Mouse (Mus musculus) midbrain, embryonic 12.5 days (tissue): ENCODE measurements around the gene Cdkal1. TPM values are rescaled to one million over a fixed set of nuclear protein-coding genes. Genes with fewer than 3 reads are reported as not detected.

Experiments
- ATAC-seq: fragments of 200-750 bp; cut with Nextera tagmentation; 2 replicates; pipeline ENCODE4 v1.8.0; 2017; ENCODE audit warnings: low read depth, moderate TSS enrichment, moderate library complexity; ENCODE audit not compliant: low FRiP score
- H3K27ac ChIP-seq: fragments of 300-500 bp; sonication (generic); replicated peaks from 2 replicates; pipeline ENCODE4 v1.5.1; 2016; ENCODE audit warnings: mild to moderate bottlenecking
- H3K27me3 ChIP-seq: fragments of 300-500 bp; sonication (generic); 2 replicates; pipeline ENCODE4 v1.6.1; 2016; ENCODE audit warnings: mild to moderate bottlenecking
- H3K36me3 ChIP-seq: fragments of 300-500 bp; sonication (generic); 2 replicates; pipeline ENCODE4 v1.6.1; 2016
- H3K4me1 ChIP-seq: fragments of 300-500 bp; sonication (generic); 2 replicates; pipeline ENCODE4 v1.6.1; 2016
- H3K4me2 ChIP-seq: fragments of 300-500 bp; sonication (generic); replicated peaks from 2 replicates; pipeline ENCODE4 v1.6.1; 2016; ENCODE audit warnings: mild to moderate bottlenecking, moderate library complexity
- H3K4me3 ChIP-seq: fragments of 300-500 bp; sonication (generic); 2 replicates; pipeline ENCODE4 v1.5.1; 2016; ENCODE audit warnings: mild to moderate bottlenecking
- H3K9ac ChIP-seq: fragments of 300-500 bp; sonication (generic); replicated peaks from 2 replicates; pipeline ENCODE4 v1.6.1; 2016; ENCODE audit warnings: mild to moderate bottlenecking, moderate library complexity
- H3K9me3 ChIP-seq: fragments of 300-500 bp; sonication (generic); 2 replicates; pipeline ENCODE4 v1.6.1; 2016; ENCODE audit warnings: mild to moderate bottlenecking
- WGBS: fragments of 180-500 bp; shearing (Covaris S2); methylation state at CpG from one replicate; pipeline ENCODE4 v1.1.7; 2016; 5-methylcytosine and 5-hydroxymethylcytosine counted together
- polyA plus RNA-seq: library from polyadenylated mRNA; unstranded; fragments of >200 nt; fragmentation: Nextera tagmentation; extraction: Ambion mirVana; gene quantifications from 2 replicates; pipeline ENCODE4 v1.2.1, GENCODE M21; 2016

Cdkal1 gene
- polyA plus RNA-seq, 1 experiment from 2014 or later: 33.3 TPM

DNA sequence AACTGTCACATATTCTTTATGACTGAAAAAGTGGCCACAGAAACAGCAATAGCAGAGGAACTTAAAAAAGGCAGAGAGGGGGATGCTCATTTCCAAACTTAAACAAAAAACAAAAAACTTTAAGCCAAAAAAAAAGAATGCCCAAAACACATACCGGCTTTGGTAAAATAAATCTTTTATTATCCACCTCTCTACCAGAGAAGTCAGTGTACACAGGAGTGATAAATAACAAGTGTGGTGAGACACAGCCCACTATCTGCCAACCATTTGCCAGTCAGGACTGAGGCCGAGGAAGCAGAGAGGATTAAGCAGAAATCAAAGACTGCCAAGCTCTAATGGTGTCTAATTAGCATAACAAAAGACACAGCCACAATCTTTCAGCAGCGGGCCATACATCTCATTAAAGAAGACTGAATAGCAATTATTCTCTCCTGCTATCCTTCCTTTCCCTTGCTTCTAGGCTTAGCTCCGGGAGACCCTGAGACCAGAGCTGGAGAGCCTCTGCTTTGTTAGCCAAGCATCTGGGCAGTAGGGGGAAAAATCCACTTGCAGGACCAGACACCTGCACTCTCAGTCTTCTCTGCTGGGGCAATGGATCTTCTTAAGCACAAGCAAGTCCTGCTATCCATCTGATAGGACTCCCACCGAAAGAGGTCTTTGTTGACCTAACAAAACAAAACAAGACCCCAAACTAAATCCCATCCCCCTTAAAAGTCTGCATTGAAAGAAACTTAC is 484.6 kb downstream of the Cdkal1 start:
- no peak overlapping the region for H3K4me3 ChIP-seq
- peaks cover 56% of the 10 kb centered on the region for H3K4me1 ChIP-seq
- no peaks in the 10 kb centered on the region for H3K36me3 ChIP-seq
- no peak overlapping the region for H3K9ac ChIP-seq
- H3K4me2 ChIP-seq: 0 out of 2 replicates have a peak overlapping the region, but pooled peaks have one; percentile 16
- WGBS: 5% methylated on average over 5 of the region's 5 CpGs
- ATAC-seq: peak; percentile 94
- no peaks in the 10 kb centered on the region for H3K27me3 ChIP-seq
- no peaks in the 10 kb centered on the region for H3K9me3 ChIP-seq
- H3K27ac ChIP-seq: peak overlapping the region; percentile 93

DNA sequence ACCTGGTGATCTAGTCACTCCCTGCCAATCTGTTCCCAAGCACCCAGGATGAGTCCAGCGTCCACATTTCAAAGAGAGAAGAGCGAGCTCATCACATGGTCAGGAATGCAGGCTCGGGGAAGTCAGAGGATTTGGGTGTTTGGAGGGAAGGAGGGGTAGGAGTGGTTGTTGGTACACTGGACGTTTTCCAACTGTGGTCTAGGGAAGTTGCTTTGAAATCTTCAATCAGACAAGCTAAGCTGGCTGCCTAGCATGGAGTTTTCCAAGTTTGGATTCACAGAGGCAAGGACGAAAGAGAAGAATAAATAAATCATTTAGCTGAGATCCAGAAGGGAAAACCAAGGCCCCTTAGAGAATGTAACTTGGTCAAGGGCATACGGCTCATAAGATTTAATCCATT is 486.7 kb downstream of the Cdkal1 start:
- Histone ChIP-seq H3K9ac (no peak overlapping the region), H3K4me1 (peaks cover 55% of the 10 kb centered on the region), H3K27me3 (no peaks in the 10 kb centered on the region), H3K36me3 (no peaks in the 10 kb centered on the region), H3K4me3 (no peak overlapping the region), H3K9me3 (no peaks in the 10 kb centered on the region), H3K27ac (no peak overlapping the region), H3K4me2 (no peak overlapping the region)
- ATAC-seq: no peak
- 48% methylated on average over 6 of the region's 6 CpGs for WGBS

DNA sequence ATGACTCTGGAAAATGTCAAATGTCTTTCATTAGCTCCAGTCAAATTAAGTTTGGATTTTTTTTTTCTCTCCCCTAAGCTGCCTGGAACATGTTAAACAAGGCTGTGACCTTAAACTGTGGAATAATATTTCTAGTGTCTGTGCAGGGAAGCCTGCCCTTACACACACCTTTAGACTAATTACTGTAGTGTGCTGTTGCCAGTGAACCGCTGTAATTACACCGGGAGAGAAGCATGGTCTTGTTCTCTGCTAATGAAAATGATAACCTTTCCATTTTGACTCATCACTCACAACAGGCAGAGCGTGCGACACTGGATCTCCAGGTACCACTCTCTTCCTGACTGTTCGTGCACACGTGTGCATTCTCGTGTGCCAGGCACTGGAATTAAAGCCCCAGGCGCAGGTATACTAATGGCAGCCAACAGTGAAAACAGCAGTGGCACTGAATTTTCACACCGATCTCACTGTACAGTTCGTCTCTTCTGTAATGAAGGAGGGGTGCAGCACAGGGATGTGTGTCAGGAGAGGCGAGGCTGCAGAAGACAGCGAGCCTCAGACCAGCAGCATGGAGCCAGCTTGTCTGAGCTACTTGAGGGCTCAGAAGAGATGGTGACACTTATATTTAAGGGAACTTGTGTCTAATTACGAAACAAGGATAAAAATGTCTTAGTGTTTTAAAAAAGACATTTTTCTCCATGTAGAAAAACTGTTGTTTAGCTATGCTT is 490.4 kb downstream of the Cdkal1 start:
- H3K9ac ChIP-seq: no peak overlapping the region
- no peak for ATAC-seq
- WGBS: 81% methylated on average over 13 of the region's 13 CpGs
- no peaks in the 10 kb centered on the region for H3K27me3 ChIP-seq
- no peaks in the 10 kb centered on the region for H3K9me3 ChIP-seq
- no peak overlapping the region for H3K4me2 ChIP-seq
- H3K27ac ChIP-seq: no peak overlapping the region
- peaks cover 29% of the 10 kb centered on the region for H3K4me1 ChIP-seq
- H3K4me3 ChIP-seq: no peak overlapping the region
- no peaks in the 10 kb centered on the region for H3K36me3 ChIP-seq

DNA sequence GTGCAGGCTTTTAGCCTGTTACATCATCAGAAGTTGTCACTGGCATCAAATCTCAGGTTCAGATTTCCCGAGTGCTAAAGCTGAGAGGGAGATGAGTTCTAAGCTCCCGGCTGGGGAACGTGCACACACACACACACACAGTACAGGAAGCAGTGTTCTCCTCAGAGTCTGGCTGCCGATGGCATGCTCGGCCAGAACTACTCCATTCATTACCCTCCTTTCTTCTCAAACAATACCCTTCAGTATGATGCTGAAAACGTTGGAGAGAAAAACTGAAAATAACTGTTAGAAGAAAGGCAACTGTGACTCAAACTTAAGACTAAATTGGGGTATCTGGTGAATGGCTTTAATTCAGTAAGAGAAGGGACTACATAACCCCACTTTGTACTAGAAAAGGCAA is 491.5 kb downstream of the Cdkal1 start:
- no peak overlapping the region for H3K4me3 ChIP-seq
- no peaks in the 10 kb centered on the region for H3K9me3 ChIP-seq
- no peaks in the 10 kb centered on the region for H3K27me3 ChIP-seq
- no peak for ATAC-seq
- no peak overlapping the region for H3K4me2 ChIP-seq
- peaks cover 23% of the 10 kb centered on the region for H3K4me1 ChIP-seq
- WGBS: 25% methylated on average over 6 of the region's 6 CpGs
- H3K36me3 ChIP-seq: no peaks in the 10 kb centered on the region
- H3K27ac ChIP-seq: peak overlapping the region; percentile 22
- no peak overlapping the region for H3K9ac ChIP-seq

DNA sequence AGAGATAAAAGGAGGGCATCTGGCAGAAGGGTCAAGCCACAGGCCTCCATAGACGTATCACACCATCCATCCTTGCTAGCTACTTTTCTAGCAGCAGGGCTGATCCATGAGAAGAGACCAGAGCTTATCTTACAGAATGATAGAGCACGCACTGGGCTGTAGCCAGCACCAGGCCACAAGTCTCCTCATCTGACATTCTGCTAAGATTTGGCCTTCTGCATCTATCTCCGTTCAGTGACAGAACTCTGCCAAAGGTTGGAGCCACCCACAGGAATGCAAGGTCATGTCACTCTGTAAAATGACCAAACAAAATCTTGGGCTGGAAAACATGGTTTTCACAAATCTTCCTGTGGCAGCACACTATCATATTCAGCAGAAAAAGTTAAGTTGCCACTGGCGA is 493.6 kb downstream of the Cdkal1 start:
- H3K36me3 ChIP-seq: no peaks in the 10 kb centered on the region
- no peak overlapping the region for H3K4me2 ChIP-seq
- 88% methylated on average over 4 of the region's 4 CpGs for WGBS
- peaks cover 19% of the 10 kb centered on the region for H3K4me1 ChIP-seq
- no peak overlapping the region for H3K9ac ChIP-seq
- no peak overlapping the region for H3K27ac ChIP-seq
- no peak overlapping the region for H3K4me3 ChIP-seq
- no peaks in the 10 kb centered on the region for H3K9me3 ChIP-seq
- H3K27me3 ChIP-seq: no peaks in the 10 kb centered on the region
- no peak for ATAC-seq

DNA sequence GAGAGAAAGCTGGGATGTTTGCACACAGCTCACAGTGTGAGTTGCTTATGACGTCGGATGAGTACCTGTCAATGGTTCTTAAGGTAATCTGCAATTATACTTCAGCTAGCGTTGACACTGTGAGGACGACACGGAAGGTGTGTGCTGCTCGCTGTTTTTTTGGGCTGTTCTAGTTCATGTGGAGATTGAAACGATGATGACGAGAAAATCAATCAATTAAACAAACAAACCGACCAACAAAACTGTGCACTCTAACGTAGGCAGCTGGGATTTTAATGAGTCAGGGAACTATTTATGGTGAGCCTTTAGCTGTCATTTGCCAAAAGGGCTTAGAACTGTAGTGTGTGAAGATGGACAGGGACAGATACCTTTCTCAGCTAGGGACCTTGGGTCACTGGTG is 494.6 kb downstream of the Cdkal1 start:
- no peak for ATAC-seq
- H3K9ac ChIP-seq: no peak overlapping the region
- WGBS: 81% methylated on average over 10 of the region's 10 CpGs
- H3K27me3 ChIP-seq: no peaks in the 10 kb centered on the region
- H3K4me2 ChIP-seq: no peak overlapping the region
- H3K9me3 ChIP-seq: no peaks in the 10 kb centered on the region
- H3K27ac ChIP-seq: no peak overlapping the region
- peaks cover 24% of the 10 kb centered on the region for H3K4me1 ChIP-seq
- H3K4me3 ChIP-seq: no peak overlapping the region
- H3K36me3 ChIP-seq: no peaks in the 10 kb centered on the region

DNA sequence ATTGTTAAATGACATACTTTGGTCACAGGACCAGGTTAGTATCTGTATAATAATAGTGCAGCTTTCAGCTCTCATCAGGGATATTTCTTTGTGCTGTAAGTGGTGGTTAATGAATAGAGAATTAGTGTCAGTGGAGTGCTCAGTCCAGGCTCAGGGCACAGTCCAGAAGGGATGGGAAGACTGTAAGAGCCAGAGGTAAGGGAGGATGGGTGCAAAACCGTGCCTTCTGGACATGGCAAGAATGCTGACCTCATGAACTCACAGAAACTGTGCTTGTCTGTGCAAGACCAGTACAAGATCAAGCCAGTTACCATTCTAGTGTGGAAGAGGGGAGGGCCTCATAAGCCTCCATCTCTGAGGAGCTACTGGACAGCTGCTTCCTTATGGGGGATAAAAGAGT is 496.1 kb downstream of the Cdkal1 start:
- H3K9me3 ChIP-seq: no peaks in the 10 kb centered on the region
- H3K36me3 ChIP-seq: no peaks in the 10 kb centered on the region
- H3K27me3 ChIP-seq: no peaks in the 10 kb centered on the region
- H3K4me1 ChIP-seq: peaks cover 27% of the 10 kb centered on the region
- no peak overlapping the region for H3K4me3 ChIP-seq
- no peak for ATAC-seq
- no peak overlapping the region for H3K9ac ChIP-seq
- WGBS: 82% methylated on average over 1 of the region's 1 CpGs
- no peak overlapping the region for H3K4me2 ChIP-seq
- no peak overlapping the region for H3K27ac ChIP-seq

DNA sequence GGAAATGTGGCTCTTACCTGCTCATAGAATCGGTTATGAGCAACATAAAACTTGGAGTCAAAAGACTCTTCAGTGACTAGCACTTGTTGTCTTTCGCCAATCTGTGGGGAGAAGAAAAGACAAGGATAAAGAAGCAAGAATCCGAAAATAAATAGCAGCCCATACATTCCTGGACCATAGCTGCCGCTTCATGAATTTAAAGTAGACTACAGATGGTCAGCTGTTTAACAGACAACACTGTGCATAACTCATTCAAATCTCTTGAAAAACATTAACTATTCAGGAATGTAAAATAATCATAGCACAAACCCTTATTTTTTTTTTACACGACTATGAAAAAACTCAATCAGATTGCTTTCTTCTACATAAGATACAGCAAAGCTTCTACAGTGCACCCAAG is 498.0 kb downstream of the Cdkal1 start:
- H3K27me3 ChIP-seq: no peaks in the 10 kb centered on the region
- no peak overlapping the region for H3K4me3 ChIP-seq
- no peak for ATAC-seq
- H3K36me3 ChIP-seq: no peaks in the 10 kb centered on the region
- H3K9me3 ChIP-seq: no peaks in the 10 kb centered on the region
- H3K4me1 ChIP-seq: peaks cover 19% of the 10 kb centered on the region
- no peak overlapping the region for H3K9ac ChIP-seq
- H3K27ac ChIP-seq: no peak overlapping the region
- 85% methylated on average over 5 of the region's 5 CpGs for WGBS
- no peak overlapping the region for H3K4me2 ChIP-seq

DNA sequence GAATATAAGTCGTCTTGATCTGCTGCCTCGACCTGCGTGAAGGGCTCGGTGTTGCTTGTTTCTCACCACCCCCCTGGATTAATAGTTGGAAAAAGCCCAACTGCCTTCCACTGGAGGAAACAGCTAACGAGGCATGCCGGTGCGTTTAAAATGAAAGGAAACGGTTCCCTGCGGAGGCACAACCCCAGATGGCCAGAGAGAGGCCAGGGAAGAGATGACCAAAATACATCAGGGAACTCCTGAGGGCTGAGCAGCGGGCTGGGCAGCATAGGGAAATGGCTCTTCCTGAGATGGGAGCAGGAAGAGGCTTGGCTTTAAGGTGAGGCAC is 499.4 kb downstream of the Cdkal1 start:
- 0 out of 2 replicates have a peak overlapping the region, but pooled peaks have one; percentile 8 for H3K27ac ChIP-seq
- ATAC-seq: no peak
- no peaks in the 10 kb centered on the region for H3K27me3 ChIP-seq
- H3K9ac ChIP-seq: no peak overlapping the region
- H3K4me2 ChIP-seq: no peak overlapping the region
- H3K4me3 ChIP-seq: no peak overlapping the region
- H3K9me3 ChIP-seq: no peaks in the 10 kb centered on the region
- H3K36me3 ChIP-seq: no peaks in the 10 kb centered on the region
- WGBS: 28% methylated on average over 10 of the region's 10 CpGs
- H3K4me1 ChIP-seq: peaks cover 19% of the 10 kb centered on the region

DNA sequence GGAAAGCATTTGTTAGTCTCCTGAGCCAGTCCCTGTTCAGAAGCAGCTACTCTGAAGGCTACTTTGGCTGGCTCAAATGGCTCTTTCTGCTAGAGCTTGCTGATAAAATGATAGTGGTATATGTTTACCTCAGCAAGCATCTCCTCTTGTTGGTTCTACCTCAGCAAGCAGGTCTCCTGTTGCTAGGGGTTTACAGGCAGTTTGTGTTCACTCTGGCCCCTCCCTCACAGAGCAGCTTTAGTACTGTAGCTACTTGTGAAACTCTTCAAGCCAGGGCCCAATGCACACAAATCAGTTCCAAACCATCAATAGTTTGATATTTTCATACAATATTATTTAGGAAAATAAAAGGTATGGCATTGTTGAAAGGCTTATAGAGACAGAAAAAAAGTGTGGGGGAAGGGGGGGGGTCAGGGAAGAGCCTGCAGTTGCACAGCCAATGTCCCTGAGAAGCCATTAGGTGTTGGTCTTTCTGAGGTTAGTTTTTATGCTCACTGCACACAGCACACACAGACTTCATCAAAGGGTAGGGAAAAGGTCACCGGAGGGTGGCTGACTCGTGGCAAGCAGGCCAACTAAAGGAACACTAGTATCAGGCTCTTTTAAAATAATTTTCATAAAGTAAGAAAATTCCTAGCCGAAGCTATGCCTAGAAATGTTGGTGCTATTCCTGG is 499.9 kb downstream of the Cdkal1 start:
- Histone ChIP-seq H3K27me3 (no peaks in the 10 kb centered on the region), H3K27ac (0 out of 2 replicates have a peak overlapping the region, but pooled peaks have one; percentile 8), H3K9ac (no peak overlapping the region), H3K4me3 (no peak overlapping the region), H3K4me1 (peaks cover 22% of the 10 kb centered on the region), H3K9me3 (no peaks in the 10 kb centered on the region), H3K36me3 (no peaks in the 10 kb centered on the region), H3K4me2 (no peak overlapping the region)
- 65% methylated on average over 3 of the region's 3 CpGs for WGBS
- ATAC-seq: no peak

DNA sequence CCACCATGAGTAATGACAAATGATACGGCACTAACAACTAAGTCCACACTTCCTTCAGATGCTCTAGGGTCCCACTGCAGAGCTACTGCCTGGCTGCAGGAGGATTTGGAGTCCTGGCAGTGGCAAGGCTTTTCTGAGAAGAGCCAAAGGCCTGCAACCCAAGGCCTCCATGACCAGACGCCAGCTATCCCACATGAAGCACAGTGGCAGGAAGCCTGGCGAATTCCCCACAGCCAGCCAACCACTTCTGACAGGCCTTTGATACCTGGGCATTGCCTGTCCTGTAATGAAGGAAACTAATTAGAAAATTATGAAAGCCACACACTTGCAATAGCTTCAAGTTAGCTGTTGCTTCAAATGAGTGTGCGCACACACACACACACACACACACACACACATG is 500.5 kb downstream of the Cdkal1 start:
- Histone ChIP-seq H3K4me3 (no peak overlapping the region), H3K4me1 (peaks cover 24% of the 10 kb centered on the region), H3K9ac (no peak overlapping the region), H3K27me3 (no peaks in the 10 kb centered on the region), H3K27ac (no peak overlapping the region), H3K36me3 (no peaks in the 10 kb centered on the region), H3K9me3 (no peaks in the 10 kb centered on the region), H3K4me2 (no peak overlapping the region)
- 98% methylated on average over 4 of the region's 4 CpGs for WGBS
- no peak for ATAC-seq

DNA sequence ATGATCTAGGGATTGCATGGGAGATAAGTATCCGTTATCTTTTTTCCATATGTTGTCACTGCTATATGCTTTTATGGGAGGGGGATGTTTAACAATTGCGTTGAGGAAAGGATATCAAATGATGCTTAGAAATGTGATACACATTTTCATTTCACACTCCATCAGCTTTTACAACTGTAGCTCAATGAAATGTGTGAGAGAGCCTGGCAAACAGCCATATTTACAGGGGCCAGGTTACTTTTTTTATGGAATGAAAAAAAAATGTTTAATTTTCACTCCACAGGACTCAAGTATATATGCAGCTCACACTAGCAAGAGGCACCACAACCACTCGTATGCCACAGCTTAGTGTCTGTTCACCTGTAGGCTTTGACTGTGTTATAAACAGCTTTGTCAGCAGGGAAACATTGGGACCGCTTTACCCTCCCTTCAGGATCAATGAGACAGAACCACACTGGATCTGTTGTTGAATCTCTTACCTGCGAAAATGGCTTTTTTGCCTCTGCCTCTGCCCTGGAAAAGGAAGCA is 501.5 kb downstream of the Cdkal1 start:
- H3K36me3 ChIP-seq: no peaks in the 10 kb centered on the region
- H3K4me1 ChIP-seq: peaks cover 28% of the 10 kb centered on the region
- H3K4me2 ChIP-seq: no peak overlapping the region
- H3K4me3 ChIP-seq: no peak overlapping the region
- H3K27ac ChIP-seq: no peak overlapping the region
- no peak for ATAC-seq
- no peaks in the 10 kb centered on the region for H3K27me3 ChIP-seq
- 93% methylated on average over 5 of the region's 5 CpGs for WGBS
- no peaks in the 10 kb centered on the region for H3K9me3 ChIP-seq
- H3K9ac ChIP-seq: no peak overlapping the region
